Mouse (Mus musculus): ENCODE data around the gene Prodh2. TPM values are rescaled to one million over a fixed set of nuclear protein-coding genes. Genes with fewer than 3 reads are reported as not detected.
"Not testable (repeated sequence)": the region's sequence is repeated elsewhere in the genome, so short reads cannot be mapped to it uniquely, and the experiment has no call there.

The Prodh2 gene
- polyA plus RNA-seq, 1 experiment from 2014 or later: 5.0 TPM

DNA sequence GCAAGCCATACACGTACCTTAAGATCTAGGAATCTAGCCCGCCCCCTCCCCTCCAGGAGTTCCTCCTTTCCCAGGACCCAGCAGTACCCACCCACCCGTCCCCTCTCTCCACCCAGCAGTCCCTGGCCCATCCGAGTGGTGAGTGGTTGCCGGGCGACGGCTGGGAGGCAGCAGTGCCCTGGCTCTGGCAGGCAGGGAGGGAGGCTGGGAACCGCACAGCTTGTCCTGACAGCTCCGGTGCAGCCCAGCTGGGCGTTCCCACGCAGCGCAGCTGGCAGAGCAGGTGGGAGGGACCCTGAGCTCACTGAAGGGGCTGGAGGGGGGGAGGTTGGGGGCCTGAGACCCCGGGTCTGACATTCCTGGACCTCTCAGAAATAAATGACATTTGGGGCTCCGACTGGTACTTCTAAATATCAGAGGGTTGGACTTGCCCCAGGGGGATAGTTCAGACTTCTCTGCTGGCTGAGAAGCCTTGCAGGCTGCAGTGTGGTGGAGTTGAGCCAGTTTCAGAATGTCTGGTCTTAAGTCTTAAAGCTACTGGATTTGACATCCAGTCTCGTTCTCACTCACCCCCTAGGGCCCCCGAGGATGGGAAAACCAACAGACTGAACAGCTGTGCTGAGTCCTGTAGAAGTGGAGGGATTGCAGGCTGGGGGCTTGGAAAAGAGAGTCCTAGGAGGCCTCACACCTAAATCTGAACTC lies 35.6 kb upstream of the Prodh2 start, which contains the start of the genes Kirrel2 and Nphs1:
Gene Kirrel2, minus strand, starts transcription at position 62 of the 702 bp plus-strand sequence.
Gene Nphs1, plus strand, starts transcription at position 687 of the 702 bp plus-strand sequence.
- WGBS: 2% methylated on average over 16 of the region's 16 CpGs
- no peaks in the 10 kb centered on the region for H3K9me3 ChIP-seq
- H3K27me3 ChIP-seq (replicated peaks): peaks cover 97% of the 10 kb centered on the region
- peak within 1 kb of the TSS; percentile 48 for H3K27ac ChIP-seq
- peak within 1 kb of the TSS; percentile 24 for H3K4me3 ChIP-seq (replicated peaks)
- ATAC-seq (ENCODE audit: insufficient read depth, low FRiP score, low read depth): peak; percentile 76; the same call in 1 of the 2 replicates
- peak within 1 kb of the TSS; percentile 46 for H3K4me2 ChIP-seq
- peaks cover 25% of the 10 kb centered on the region for H3K4me1 ChIP-seq
- H3K9ac ChIP-seq: no peak within 1 kb of the TSS
- no peaks in the 10 kb centered on the region for H3K36me3 ChIP-seq

DNA sequence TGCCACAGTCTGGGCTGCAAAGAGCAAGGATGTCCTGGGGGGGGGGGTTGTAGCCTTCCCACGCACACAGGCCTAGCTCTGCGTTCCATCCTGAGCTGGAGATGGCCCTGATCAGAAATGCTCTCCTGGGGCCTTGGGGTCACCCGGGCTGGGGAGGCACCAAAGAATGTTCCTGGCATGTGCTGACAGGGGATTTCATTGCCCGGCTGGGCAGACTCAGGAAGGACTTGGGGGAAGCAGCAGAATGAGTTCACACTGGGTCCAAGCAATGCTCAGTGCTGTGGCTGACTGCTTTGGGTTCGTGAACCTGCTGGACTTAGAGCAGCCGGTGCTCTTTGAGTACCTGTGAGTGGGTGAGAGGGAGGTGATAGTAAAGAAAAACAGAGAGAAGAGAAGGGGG lies 33.9 kb upstream of the Prodh2 start:
- ATAC-seq (ENCODE audit: insufficient read depth, low FRiP score, low read depth): no peak
- WGBS: 33% methylated on average over 6 of the region's 6 CpGs

DNA sequence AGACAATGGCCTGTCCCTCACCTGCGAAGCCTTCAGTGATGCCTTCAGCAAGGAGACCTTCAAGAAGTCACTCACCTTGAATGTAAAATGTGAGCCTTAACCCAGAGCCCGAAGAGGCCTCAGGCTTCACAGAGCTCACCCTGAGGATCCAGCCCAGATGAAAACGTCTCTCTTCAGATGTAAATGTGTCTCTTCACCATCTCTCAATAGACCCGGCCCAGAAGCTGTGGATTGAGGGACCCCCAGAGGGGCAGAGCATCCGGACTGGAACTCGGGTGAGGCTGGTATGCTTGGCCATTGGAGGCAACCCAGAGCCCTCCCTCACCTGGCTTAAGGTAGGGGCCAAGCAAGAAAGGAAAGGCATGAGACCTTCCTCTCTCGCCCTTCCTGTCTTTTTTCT lies 29.9 kb upstream of the Prodh2 start:
- no peak overlapping the region for H3K4me2 ChIP-seq
- 41% methylated on average over 7 of the region's 7 CpGs for WGBS
- H3K9me3 ChIP-seq: no peaks in the 10 kb centered on the region
- no peaks in the 10 kb centered on the region for H3K36me3 ChIP-seq
- H3K27ac ChIP-seq: no peak overlapping the region
- H3K27me3 ChIP-seq (replicated peaks): peaks cover 87% of the 10 kb centered on the region
- H3K4me3 ChIP-seq (replicated peaks): no peak overlapping the region
- H3K9ac ChIP-seq: no peak overlapping the region
- H3K4me1 ChIP-seq: no peaks in the 10 kb centered on the region
- no peak for ATAC-seq (ENCODE audit: insufficient read depth, low FRiP score, low read depth)

More for the DNA sequence above, 33.9 kb upstream of the Prodh2 start:
- Histone ChIP-seq H3K9ac (no peak overlapping the region), H3K27ac (no peak overlapping the region), H3K4me3 (replicated peaks) (no peak overlapping the region), H3K4me2 (no peak overlapping the region), H3K4me1 (peaks cover 17% of the 10 kb centered on the region), H3K9me3 (no peaks in the 10 kb centered on the region), H3K36me3 (no peaks in the 10 kb centered on the region), H3K27me3 (replicated peaks) (peaks cover 95% of the 10 kb centered on the region)

GRCm38 (mm10) chr7:30463996-30464395 lies 29.4 kb upstream of the Prodh2 start:
- WGBS: 22% methylated on average over 4 of the region's 4 CpGs
- H3K4me2 ChIP-seq: no peak overlapping the region
- no peaks in the 10 kb centered on the region for H3K9me3 ChIP-seq
- H3K36me3 ChIP-seq: no peaks in the 10 kb centered on the region
- no peak for ATAC-seq (ENCODE audit: insufficient read depth, low FRiP score, low read depth)
- H3K4me1 ChIP-seq: no peaks in the 10 kb centered on the region
- H3K4me3 ChIP-seq (replicated peaks): no peak overlapping the region
- H3K27ac ChIP-seq: no peak overlapping the region
- peaks cover 82% of the 10 kb centered on the region for H3K27me3 ChIP-seq (replicated peaks)
- no peak overlapping the region for H3K9ac ChIP-seq

DNA sequence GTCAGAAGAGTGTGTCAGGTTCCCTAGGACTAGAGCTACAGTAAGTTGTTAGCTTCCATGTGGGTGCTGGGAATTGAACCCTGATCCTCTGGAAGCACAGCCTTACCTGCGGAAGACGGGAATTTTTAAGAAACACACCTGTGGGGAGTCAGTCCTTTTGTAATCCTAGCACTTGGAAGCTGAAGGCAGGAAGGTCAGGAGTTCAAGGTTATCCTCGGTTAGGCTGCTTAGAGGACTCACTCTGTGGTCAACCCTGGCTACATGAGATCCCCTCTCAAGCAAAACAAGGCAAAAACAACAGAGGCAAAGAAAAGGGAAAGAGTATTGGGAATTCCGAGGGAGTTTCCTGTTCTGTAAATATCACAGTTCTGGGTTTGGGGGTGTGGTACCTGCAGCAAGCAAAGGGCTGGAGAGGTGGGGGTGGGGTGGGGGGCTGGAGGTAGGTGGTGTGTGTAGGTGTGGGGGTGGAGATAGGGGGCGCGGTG lies 28.6 kb upstream of the Prodh2 start:
- Histone ChIP-seq H3K36me3 (no peaks in the 10 kb centered on the region), H3K4me2 (no peak overlapping the region), H3K4me1 (no peaks in the 10 kb centered on the region), H3K9ac (no peak overlapping the region), H3K27ac (no peak overlapping the region), H3K9me3 (no peaks in the 10 kb centered on the region), H3K4me3 (replicated peaks) (no peak overlapping the region), H3K27me3 (replicated peaks) (peaks cover 74% of the 10 kb centered on the region)
- WGBS: 11% methylated on average over 6 of the region's 6 CpGs
- ATAC-seq (ENCODE audit: insufficient read depth, low FRiP score, low read depth): no peak

- no peak for ATAC-seq (ENCODE audit: insufficient read depth, low FRiP score, low read depth)
- Histone ChIP-seq H3K4me3 (replicated peaks) (no peak overlapping the region), H3K9ac (no peak overlapping the region), H3K27ac (no peak overlapping the region), H3K4me1 (0 out of 2 replicates have a peak, but pooled peaks cover under 1% of the 10 kb centered on the region), H3K36me3 (no peaks in the 10 kb centered on the region), H3K9me3 (no peaks in the 10 kb centered on the region), H3K4me2 (no peak overlapping the region), H3K27me3 (replicated peaks) (peaks cover 5% of the 10 kb centered on the region)
- 46% methylated on average over 5 of the region's 5 CpGs for WGBS
Observed at GRCm38 (mm10) chr7:30472411-30472810, 21.0 kb upstream of the Prodh2 start.

- no peaks in the 10 kb centered on the region for H3K27me3 ChIP-seq (replicated peaks)
Observed at GRCm38 (mm10) chr7:30474999-30475398, 18.4 kb upstream of the Prodh2 start.

DNA sequence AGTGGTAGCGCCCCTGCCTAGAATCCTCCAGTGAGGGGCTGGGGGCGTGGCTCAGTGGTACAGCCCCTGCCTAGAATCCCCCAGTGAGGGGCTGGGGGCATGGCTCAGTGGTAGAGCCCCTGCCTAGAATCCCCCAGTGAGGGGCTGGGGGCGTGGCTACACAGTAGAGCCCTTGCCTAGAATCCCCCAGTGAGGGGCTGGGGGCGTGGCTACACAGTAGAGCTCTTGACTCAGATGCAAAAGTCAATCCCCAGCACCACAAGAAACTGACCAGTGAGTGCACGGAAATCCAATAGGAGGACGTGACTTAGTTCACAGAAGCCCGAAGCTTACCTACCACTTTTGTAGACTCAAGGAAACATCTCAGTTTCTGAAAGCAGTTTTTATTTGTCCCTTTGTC lies 17.3 kb upstream of the Prodh2 start:
- WGBS: 84% methylated on average over 7 of the region's 7 CpGs
- H3K4me2 ChIP-seq; H3K9ac ChIP-seq; H3K9me3 ChIP-seq; H3K4me1 ChIP-seq; H3K4me3 ChIP-seq (replicated peaks); H3K27ac ChIP-seq; H3K36me3 ChIP-seq; ATAC-seq (ENCODE audit: insufficient read depth, low FRiP score, low read depth); H3K27me3 ChIP-seq (replicated peaks): not testable (repeated sequence)

More at GRCm38 (mm10) chr7:30474999-30475398, 18.4 kb upstream of the Prodh2 start:
- Histone ChIP-seq H3K4me2 (no peak overlapping the region), H3K4me1 (peaks cover 8% of the 10 kb centered on the region; the same call in 1 of the 2 replicates), H3K9ac (no peak overlapping the region), H3K9me3 (no peaks in the 10 kb centered on the region), H3K4me3 (replicated peaks) (no peak overlapping the region), H3K36me3 (no peaks in the 10 kb centered on the region), H3K27ac (no peak overlapping the region)
- no peak for ATAC-seq (ENCODE audit: insufficient read depth, low FRiP score, low read depth)
- 52% methylated on average over 4 of the region's 4 CpGs for WGBS

GRCm38 (mm10) chr7:30477415-30478381 lies 15.7 kb upstream of the Prodh2 start:
- no peak for ATAC-seq (ENCODE audit: insufficient read depth, low FRiP score, low read depth)
- Histone ChIP-seq H3K4me3 (replicated peaks) (peak overlapping the region; percentile 17; the same call in 1 of the 2 replicates), H3K27me3 (replicated peaks) (no peaks in the 10 kb centered on the region), H3K9ac (no peak overlapping the region), H3K9me3 (no peaks in the 10 kb centered on the region), H3K4me1 (peaks cover 8% of the 10 kb centered on the region; the same call in 1 of the 2 replicates), H3K4me2 (peak overlapping the region; percentile 48), H3K36me3 (no peaks in the 10 kb centered on the region), H3K27ac (no peak overlapping the region)
- WGBS: 7% methylated on average over 30 of the region's 32 CpGs

- Histone ChIP-seq H3K9me3 (no peaks in the 10 kb centered on the region), H3K4me3 (replicated peaks) (no peak overlapping the region), H3K27me3 (replicated peaks) (no peaks in the 10 kb centered on the region), H3K36me3 (no peaks in the 10 kb centered on the region), H3K27ac (no peak overlapping the region), H3K9ac (no peak overlapping the region), H3K4me1 (no peaks in the 10 kb centered on the region), H3K4me2 (no peak overlapping the region)
- ATAC-seq (ENCODE audit: insufficient read depth, low FRiP score, low read depth): no peak
- 16% methylated on average over 8 of the region's 8 CpGs for WGBS
Observed at GRCm38 (mm10) chr7:30484250-30484649, 9.2 kb upstream of the Prodh2 start.

GRCm38 (mm10) chr7:30490251-30490956 lies 3.0 kb upstream of the Prodh2 start:
- H3K36me3 ChIP-seq: no peaks in the 10 kb centered on the region
- no peak for ATAC-seq (ENCODE audit: insufficient read depth, low FRiP score, low read depth)
- H3K4me3 ChIP-seq (replicated peaks): no peak overlapping the region
- WGBS: 28% methylated on average over 16 of the region's 16 CpGs
- no peak overlapping the region for H3K27ac ChIP-seq
- H3K4me2 ChIP-seq: no peak overlapping the region
- no peaks in the 10 kb centered on the region for H3K4me1 ChIP-seq
- H3K27me3 ChIP-seq (replicated peaks): no peaks in the 10 kb centered on the region
- H3K9me3 ChIP-seq: no peaks in the 10 kb centered on the region
- H3K9ac ChIP-seq: no peak overlapping the region

All from stomach, embryonic 15.5 days (tissue).